Mouse (Mus musculus) lung, postnatal 14 days (tissue): Measurements from ENCODE around the gene Kansl1.
"Not testable (repeated sequence)": the region's sequence is repeated elsewhere in the genome, so short reads cannot be mapped to it uniquely, and the experiment has no call there.

Experiments used
- DNase-seq: peaks from one replicate; pipeline ENCODE4 v3.0.0; 2021

Kansl1 gene

GRCm38 (mm10) chr11:104468751-104469268 lies at the start of gene Kansl1:
Gene Kansl1 (minus strand): TSS chr11:104468861.
- DNase-seq: peak; percentile 25

DNA sequence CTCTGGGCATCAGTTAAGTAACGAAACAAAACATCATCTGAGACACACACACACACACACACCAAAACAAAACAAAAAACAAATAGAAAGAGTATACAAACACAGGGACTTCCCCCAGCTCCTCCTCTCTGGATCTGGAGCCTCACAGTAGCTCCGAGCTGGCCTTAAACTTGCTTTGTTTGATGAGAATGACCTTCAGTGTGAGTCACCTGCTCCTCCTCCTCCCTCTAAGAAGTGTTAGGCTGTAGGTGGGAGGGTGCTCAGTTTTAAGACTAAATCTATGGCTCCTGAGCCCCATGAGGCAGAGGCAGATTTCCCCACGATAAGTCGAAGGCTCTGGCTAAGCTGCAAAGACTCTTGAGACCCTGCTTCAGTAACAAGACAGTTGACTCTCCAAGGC lies 43.8 kb upstream of the Kansl1 start:
- no peak for DNase-seq

DNA sequence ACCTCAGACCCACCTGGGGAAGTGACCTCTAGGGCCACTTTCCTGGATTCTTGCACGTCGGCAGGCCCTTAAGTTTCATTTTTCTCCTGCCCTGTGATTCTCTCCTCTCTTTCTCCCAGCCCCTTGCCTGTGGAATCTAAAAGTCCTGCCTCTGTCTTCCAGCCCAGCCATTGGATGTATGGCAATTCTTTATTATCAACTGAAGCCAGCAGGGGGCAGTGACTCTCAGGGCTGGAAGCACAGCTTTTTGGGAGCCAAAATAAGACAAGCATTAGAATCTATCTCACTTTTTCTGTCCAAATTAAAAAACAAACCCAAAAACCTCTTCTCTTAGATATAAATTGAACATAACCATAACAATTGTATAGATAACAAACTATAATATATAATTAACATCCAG lies 41.9 kb upstream of the Kansl1 start:
- peak; percentile 49 for DNase-seq

- no peak for DNase-seq
Measured at GRCm38 (mm10) chr11:104508455-104508854, 39.8 kb upstream of the Kansl1 start.

GRCm38 (mm10) chr11:104488292-104488691 lies 19.6 kb upstream of the Kansl1 start:
- no peak for DNase-seq

DNA sequence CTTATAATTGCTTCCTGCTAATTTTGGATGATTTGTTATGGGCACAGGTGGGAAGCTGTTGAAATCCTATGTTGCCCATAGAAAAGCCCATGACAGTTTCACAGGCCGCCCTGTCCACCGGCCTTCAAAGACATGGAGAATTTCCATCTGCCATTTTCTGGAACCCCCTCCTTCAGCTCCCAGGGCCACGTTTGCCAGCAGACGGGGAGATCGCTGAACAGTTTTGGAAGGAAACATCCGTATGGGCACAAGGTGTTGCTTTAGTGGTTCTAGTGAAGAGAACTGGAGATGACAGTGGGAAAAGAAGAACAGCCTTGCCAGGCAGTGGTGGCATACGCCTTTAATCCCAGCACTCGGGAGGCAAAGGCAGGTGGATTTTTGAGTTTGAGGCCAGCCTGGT lies 13.3 kb upstream of the Kansl1 start:
- DNase-seq: no peak

GRCm38 (mm10) chr11:104479505-104479904 lies 10.8 kb upstream of the Kansl1 start:
- DNase-seq: no peak

GRCm38 (mm10) chr11:104469371-104469835 lies 742 bp upstream of the Kansl1 start:
- peak; percentile 91 for DNase-seq

GRCm38 (mm10) chr11:104467698-104468097 lies 963 bp downstream of the Kansl1 start:
- DNase-seq: no peak

DNA sequence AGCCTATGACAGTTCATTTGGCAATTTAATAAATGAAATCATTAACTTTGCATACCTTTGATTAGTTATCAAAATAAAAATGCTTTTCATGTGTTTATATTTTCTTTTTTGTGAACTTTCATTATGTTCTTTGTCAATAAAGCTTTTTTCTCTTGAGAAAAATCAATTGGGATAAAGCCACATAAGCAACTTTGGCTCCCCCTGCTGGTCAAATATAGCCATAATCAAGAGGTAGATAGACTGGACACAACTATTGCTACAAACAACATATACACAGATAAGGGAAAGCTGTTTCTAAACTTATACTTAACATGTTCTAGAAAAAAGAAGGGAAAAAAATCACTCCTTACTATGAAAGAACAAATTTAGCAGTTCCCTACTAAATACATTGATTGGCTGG lies 7.1 kb downstream of the Kansl1 start:
- DNase-seq: peak; percentile 81

- no peak for DNase-seq
Measured at GRCm38 (mm10) chr11:104459671-104460070, 9.0 kb downstream of the Kansl1 start.

DNA sequence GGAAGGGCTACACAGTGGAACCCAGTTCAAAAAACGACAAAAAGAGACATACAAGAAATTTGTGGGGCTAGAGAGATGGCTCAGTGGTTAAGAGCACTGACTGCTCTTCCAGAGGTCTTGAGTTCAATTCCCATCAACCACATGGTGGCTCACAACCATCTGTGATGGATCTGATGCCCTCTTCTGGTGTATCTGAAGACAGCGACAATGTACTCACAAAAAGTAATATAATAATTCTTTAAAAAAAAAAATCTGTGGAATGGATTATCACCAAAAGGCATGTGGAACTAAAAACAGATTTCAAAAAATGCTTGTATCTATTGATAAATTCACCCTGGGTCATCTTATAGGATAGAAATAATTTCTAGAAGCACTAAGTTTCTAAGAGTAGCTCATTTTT lies 10.2 kb downstream of the Kansl1 start:
- DNase-seq: no peak

DNA sequence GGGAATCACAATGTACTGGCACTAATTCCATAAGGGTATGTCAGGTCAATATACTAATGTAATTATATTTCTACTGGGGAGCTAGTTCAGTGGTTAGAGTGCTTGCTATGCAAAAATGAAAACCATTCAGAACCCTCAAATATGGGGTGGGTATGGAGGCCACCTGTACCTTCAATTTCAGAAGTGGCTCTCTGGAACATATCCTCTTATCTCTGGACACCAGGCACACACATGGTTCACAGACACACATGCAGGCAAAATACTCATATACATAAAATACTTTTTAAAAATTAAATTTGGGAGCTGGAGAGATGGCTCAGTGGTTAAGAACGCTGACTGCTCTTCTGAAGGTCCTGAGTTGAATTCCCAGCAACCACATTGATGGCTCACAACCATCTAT lies 16.0 kb downstream of the Kansl1 start:
- DNase-seq: no peak

DNA sequence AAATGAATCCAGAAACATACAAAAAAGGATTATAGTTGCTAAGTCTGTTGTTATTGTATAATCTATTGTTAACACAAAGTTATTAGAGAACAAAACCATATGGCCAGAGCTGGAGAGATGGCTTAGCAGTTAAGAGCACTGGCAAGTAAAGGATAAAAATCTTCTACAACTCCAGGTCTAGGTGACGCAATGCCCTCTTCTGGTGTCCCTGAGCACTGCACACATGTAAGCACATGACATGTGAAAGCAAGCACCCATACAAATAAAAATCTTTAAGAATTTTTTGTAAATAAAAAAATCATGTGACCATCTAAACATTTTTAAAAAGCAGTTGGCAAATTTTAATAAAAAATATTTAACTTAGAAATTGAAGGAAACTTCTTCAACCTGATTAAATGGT lies 17.4 kb downstream of the Kansl1 start:
- peak; percentile 19 for DNase-seq

- not testable (repeated sequence) for DNase-seq
Measured at GRCm38 (mm10) chr11:104448499-104448898, 20.2 kb downstream of the Kansl1 start.

GRCm38 (mm10) chr11:104445538-104445937 lies 23.1 kb downstream of the Kansl1 start:
- no peak for DNase-seq

DNA sequence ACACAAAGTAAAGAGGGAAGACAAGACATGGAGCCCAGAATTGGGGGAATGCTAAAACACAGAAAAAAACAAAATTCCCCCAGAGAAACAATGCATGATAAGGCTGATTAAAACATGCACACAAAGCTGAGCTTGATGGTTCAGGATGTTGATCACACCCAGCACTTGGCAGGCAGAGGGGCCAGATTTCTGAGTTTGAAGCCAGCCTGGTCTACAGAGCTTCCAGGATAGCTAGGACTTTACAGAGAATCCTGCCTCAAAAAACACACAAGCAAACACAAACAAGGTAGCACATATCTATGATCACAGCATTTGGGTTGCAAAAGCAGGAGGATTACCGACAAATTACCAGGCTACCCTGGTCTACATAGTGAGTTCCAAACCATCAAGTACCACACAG lies 23.6 kb downstream of the Kansl1 start:
- DNase-seq: no peak

DNA sequence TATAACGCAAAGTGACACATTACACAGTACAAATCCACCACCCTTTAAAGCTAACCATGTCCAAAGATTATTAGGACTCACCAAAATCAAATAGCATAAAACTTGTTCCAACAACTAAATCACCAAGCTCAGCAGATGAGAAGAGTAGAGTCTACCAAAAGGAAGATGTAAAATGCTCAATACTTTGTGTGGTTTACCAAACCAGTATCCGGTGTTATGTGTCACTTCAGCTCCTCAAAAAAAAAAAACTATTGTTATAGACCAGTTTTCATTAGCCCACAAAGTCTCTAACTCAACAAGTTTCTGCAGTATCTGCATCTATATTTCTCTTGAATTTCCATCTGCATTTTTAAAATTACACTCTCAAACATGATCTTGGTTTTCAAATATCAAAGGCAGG lies 25.3 kb downstream of the Kansl1 start:
- no peak for DNase-seq

DNA sequence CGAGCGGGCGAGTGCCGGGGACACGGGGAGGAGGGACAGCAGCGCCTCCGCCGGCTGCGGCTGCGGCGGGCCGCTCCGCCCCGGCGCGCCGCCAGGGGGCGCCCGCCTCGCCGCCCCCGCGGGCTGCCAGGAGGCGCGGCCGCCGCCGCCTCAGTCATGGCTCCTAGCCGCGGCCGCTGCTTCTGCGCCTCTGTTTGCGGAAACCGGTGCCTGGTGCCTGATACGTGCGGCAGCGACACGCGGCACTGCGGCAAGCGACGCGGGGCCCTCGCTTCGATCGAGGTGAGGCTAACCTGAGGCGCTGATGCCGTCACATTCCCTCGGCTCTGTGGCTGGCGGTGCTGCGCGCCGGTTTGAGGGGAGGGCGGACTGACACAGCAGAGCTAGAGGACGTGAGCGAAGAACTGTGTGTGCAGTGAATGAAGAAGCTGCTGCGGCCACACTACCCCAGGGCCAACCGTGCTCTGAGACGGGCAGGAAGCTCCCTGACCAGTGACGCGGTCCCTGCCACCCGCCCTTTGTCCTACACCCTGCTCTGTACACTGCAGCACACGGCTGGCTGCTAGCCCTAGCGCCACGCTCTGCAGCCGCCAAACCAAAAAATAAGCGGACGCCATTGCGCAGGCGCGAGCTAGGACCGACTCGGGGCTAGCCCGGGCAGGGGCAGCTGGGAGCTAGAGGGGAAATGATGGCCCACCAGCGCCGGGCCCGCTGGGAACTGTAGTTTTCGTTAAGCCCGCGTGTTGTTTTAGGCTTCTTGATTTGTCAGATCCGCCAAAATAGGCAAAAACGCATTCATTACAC lies 26.1 kb downstream of the Kansl1 start:
- peak; percentile 92 for DNase-seq

DNA sequence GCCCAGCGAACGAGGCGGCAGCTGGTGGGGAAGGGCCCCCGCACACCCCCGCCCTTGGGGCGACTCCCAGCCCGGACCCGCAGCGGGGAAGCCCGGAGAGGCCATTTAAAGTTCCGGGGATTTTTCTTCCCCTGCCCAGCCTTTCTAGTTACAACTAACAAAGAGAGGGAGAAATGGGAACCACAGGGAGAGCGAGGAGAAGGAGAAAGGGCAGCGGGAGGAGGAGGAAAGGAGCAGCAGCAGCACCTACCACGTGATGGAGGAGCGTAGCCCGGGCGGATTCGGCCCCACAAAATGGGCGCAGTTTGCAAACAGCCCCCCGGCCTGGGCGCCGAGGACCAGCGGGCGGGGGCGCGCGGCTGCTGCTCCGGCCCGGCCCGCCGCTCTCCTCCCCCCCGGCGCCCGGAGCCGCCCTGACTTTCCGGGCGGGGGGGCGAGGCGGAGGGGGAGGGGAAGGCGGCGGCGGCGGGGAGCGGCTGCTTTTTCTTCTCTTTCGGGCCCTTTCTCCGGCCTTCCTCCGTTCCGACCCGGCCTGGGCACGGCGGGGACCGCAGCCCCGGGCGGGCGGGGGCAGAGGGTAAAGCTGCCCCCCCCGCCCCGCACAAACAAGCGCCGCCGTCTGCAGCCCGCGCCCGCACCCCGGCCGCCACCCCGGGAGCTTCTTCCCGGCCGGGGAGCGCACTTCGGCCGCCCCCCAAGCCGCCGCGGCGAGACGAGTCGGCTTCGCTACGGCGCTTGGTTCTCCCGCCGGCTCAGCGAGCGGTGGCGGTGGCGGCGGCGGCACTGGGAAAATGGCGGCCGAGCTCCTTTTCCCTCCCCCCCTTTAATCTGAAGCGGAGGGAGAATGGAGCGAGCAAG lies 27.0 kb downstream of the Kansl1 start:
- DNase-seq: peak; percentile 75

DNA sequence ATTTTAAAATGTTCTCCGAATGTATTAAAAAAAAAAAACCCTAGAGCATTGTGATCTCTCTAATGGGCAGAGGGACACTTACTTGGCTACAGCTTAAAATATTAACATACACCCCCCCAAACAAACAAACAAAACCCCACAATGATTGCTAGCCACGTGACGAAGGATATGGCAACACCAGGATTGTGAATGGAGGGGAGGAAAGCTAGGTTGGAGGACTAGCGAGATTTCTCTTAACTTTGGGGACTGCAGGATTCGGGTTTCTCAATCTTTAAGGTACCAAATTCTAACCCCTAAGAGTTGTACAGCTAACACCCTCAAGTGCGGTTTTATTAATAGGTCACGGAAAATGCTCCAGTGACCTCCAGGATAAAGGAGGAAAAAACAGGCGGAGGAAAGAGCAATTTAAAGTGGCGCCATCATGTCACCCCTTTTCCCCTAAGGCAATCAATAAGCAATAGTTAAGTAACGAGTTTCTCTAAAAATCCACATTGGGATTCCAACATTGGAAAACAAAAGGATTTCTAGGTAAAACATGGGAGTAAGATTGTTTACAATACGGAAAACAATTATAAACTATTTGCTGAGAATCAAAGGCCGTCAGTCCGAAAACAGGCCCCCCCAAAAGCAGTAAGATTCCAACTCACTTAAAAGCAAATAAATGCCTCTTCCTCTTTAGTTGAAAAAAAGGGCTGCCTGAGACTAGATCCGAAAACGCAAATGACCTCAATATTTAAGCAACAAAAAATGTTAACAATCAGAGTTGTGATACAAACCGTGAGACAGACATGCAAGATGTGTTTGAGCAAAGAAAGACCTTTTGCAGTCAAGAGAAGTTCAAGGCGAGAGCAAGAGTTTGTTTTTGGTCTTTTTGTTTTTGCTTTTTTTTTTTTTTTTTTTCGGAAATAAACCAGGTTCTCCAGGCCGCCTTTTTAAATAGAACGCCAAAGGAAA lies 27.9 kb downstream of the Kansl1 start:
- no peak for DNase-seq

DNA sequence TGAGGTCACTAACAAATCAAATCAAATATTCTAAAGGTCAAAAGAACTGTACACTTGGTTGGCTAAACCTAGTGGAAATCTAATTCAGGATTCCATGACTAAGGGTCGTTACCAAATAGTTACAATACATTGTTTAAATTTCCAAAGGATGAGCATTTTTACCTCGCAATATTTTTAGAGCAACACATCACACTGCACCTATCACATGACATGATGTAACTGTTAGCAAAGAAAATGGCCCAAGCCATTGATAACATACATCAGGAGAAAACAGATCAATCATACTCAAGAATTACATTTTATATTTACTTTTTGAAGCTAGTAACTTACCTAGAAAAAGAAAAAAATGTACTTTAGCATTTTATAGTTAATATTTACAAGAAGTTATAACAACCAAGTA lies 29.0 kb downstream of the Kansl1 start:
- no peak for DNase-seq

DNA sequence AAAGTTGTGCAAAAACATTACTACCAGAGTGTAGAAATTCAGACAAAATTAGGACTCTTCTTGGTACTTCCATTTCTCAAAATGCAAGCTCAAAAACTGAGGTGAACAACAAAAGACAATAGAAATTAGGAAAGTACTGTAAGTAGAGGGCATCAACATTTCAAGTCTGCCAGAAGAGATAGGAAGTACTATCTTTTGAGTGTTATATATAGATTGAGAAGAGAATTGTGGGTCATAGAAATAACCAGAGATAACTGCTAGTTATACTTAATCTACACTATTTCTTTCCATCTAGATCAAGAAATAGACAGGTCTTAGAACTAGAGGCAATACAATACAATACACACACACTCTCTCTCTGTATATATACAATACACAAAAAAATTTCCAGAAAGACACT lies 30.2 kb downstream of the Kansl1 start:
- DNase-seq: no peak
